Mouse (Mus musculus): ENCODE data around the gene Galk2.

- no peak for TF ChIP-seq POLR2A (IDR thresholded peaks at IDR 0.05; ENCODE audit: insufficient read depth, low read depth, low read length)
- TF ChIP-seq CTCF (IDR thresholded peaks at IDR 0.05): no peak
- TF ChIP-seq EP300 (IDR thresholded peaks at IDR 0.05; ENCODE audit: insufficient read depth, low read depth, low read length): no peak
Observed at GRCm38 (mm10) chr2:125924554-125924953, 65.6 kb downstream of the Galk2 start.

Data from heart, adult 2 months (tissue).